ENCODE assay signal across 1 mouse cellular context in genomic region chr4:155126194-155126593, GRCm38 (mm10).
TF ChIP-seq lines count a peak whose summit lies in the region.

No protein-coding gene starts in this region.

TF ChIP-seq in CH12.LX, 34 proteins besides CTCF, POLR2A, EP300 and RAD21 (continued from another document):
- no peak for TF ChIP-seq HCFC1 (IDR thresholded peaks at IDR 0.05; ENCODE audit: low read depth, low read length)
- TF ChIP-seq CHD1 (IDR thresholded peaks at IDR 0.05; ENCODE audit: low read depth, low read length) = no peak
- no peak for TF ChIP-seq TBP (conservative IDR thresholded peaks at IDR 0.05; ENCODE audit: low read depth, low read length)
- TF ChIP-seq ZKSCAN1 (IDR thresholded peaks at IDR 0.05; ENCODE audit: borderline replicate concordance, low read depth, low read length) = no peak
